Mouse (Mus musculus): ENCODE results near the gene Duoxa1. TPM values are rescaled to one million over a fixed set of nuclear protein-coding genes. Genes with fewer than 3 reads are reported as not detected.

Duoxa1 gene
- 0.32 TPM in 1 of 2 replicates, not detected in the other for polyA plus RNA-seq (2016; fragmentation: Nextera tagmentation; extraction: Ambion mirVana)

DNA sequence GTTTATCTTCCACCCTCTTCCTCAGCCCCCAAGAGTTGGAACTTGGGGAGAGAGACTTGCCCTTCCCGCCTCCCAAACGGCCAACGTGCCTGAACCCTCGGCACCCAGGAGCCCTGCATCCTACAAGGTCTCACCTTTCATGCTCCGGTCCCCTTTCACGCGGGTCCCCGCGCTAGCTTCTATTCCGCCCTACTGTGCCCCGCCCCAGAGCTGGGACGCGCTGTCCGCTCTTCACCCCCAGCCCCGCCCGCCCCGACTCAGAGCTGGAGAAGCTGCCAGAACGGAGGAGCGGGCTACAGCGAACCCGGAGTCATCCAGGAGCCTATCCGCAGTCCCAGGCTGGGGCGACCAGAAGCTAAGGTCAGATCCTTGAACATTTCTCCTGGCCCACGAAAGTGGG is at the start of gene Duoxa1:
Gene Duoxa1 (minus strand): TSS at position 195 of the 400 bp plus-strand sequence.
- H3K4me2 ChIP-seq (replicated peaks) = peak within 1 kb of the TSS; percentile 43
- H3K9ac ChIP-seq = no peak within 1 kb of the TSS
- no peak within 1 kb of the TSS for H3K27ac ChIP-seq
- peak within 1 kb of the TSS; percentile 22 for H3K4me3 ChIP-seq
- 0 out of 2 replicates have a peak, but pooled peaks have one; percentile 29 for ATAC-seq (ENCODE audit: low FRiP score)
- peaks cover 56% of the 10 kb centered on the region for H3K27me3 ChIP-seq
- peaks cover 10% of the 10 kb centered on the region for H3K4me1 ChIP-seq
- no peaks in the 10 kb centered on the region for H3K36me3 ChIP-seq
- WGBS = 4% methylated on average over 24 of the region's 24 CpGs
- H3K9me3 ChIP-seq (replicated peaks) = no peaks in the 10 kb centered on the region

DNA sequence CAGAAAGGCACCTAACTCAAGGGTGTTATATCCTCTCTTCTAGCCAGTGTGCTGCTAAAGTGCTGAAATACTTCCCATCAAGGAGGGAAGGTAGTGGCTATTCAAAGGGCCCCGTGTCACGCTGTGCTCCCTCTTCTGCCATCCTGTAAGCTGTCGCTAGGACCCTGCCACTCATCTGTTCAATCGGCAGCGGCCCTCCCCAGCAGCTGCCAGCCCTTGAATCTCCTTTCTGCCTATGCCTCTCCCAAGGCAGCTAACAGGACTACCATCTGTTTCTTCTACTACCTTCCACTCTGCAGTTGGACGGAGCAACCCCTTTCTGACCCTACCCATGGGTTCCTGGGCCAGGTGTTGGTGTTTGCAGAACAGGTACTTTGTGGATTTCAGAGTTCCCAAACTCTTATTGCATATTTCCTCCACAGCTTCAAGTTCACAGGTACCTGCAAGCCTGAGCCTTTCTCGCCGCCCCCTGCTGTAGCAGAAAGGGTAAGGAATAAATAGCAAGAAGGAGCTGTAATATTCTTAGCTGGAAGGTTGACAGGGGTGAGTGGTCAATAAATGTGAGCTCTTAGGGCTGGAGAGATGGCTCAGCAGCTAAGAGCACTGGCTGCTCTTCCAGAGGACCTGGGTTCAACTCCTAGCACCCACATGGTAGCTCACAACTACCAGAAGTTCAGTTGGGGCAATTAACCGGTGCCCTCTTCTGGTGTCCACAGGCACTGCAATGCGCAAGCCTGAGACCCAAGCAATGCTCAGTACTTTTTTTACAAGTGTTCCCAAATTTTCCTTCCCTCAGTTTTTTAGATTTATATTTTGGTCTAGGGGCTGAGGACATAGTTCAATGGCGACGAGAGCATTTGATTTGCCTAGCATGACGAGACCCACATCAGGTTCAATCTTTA is 49.3 kb upstream of the Duoxa1 start:
- H3K27me3 ChIP-seq = no peaks in the 10 kb centered on the region
- peaks cover 33% of the 10 kb centered on the region for H3K36me3 ChIP-seq
- no peak overlapping the region for H3K4me2 ChIP-seq (replicated peaks)
- WGBS = 84% methylated on average over 13 of the region's 13 CpGs
- peaks cover 38% of the 10 kb centered on the region for H3K4me1 ChIP-seq
- H3K9ac ChIP-seq = peak overlapping the region; percentile 32; the same call in 1 of the 2 replicates
- no peak overlapping the region for H3K4me3 ChIP-seq
- H3K27ac ChIP-seq = no peak overlapping the region
- no peaks in the 10 kb centered on the region for H3K9me3 ChIP-seq (replicated peaks)
- ATAC-seq (ENCODE audit: low FRiP score) = no peak

DNA sequence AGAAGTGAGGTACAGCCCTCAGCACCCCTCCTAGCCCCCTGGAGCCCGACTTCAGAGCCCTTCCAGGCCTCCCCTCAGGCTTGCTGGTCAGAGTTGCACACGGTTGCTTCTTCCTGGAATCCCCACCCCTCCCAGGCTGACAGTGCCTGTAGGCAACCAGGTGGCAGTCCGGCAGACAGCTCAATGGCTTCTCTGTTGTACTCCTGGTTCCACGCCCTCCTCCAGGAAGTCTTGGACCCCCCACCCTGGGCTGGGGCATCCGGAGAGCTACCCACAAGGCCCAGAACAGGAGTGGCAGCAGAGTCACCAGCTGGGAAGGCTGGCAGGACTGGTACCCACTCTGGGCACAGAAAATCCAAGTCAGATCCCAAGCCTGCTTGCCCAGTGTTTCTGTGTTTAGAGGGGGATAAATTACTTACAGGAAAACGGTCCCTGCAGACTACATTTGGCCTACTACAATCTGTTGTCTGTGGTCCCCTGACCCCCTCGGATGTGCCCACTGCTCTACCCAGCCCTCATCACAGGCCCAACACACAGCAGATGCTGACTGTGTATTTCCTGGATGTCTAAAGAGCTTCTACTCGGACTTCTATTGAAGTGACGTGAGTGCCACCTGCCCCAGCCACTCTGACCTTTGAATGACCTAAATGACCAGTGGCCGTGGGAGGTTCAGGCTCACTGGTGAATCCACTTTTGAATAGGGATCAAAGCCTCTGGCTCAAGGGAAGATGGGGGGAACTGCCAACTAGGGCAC is 48.5 kb upstream of the Duoxa1 start:
- no peak overlapping the region for H3K4me3 ChIP-seq
- no peak for ATAC-seq (ENCODE audit: low FRiP score)
- 63% methylated on average over 10 of the region's 10 CpGs for WGBS
- no peak overlapping the region for H3K4me2 ChIP-seq (replicated peaks)
- peaks cover 41% of the 10 kb centered on the region for H3K36me3 ChIP-seq
- no peaks in the 10 kb centered on the region for H3K27me3 ChIP-seq
- H3K9ac ChIP-seq = peak overlapping the region; percentile 32; the same call in 1 of the 2 replicates
- peaks cover 30% of the 10 kb centered on the region for H3K4me1 ChIP-seq
- H3K9me3 ChIP-seq (replicated peaks) = no peaks in the 10 kb centered on the region
- H3K27ac ChIP-seq = no peak overlapping the region

DNA sequence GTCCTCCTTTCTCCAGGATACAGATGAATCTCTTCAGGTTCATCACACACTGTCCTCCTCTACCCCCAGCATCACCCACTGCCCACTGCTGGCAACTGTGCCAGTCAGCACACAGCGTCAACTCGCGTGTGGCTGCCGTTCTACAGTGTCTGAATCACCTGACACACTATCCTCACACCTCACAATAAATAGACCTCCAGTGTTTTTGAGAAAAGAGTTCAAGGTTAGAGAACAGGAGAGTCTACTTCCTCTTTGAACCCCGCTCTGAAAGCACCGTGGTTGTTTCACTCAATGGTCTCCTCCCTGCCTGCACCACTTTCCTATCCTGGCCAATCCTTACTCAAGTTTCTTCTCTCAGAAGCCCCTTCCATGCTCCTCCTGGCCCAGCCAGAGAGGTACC is 47.7 kb upstream of the Duoxa1 start:
- Histone ChIP-seq H3K4me2 (replicated peaks) (no peak overlapping the region), H3K27ac (no peak overlapping the region), H3K27me3 (no peaks in the 10 kb centered on the region), H3K9ac (no peak overlapping the region), H3K4me3 (no peak overlapping the region), H3K36me3 (peaks cover 50% of the 10 kb centered on the region), H3K4me1 (peaks cover 24% of the 10 kb centered on the region), H3K9me3 (replicated peaks) (no peaks in the 10 kb centered on the region)
- no peak for ATAC-seq (ENCODE audit: low FRiP score)
- 89% methylated on average over 6 of the region's 6 CpGs for WGBS

DNA sequence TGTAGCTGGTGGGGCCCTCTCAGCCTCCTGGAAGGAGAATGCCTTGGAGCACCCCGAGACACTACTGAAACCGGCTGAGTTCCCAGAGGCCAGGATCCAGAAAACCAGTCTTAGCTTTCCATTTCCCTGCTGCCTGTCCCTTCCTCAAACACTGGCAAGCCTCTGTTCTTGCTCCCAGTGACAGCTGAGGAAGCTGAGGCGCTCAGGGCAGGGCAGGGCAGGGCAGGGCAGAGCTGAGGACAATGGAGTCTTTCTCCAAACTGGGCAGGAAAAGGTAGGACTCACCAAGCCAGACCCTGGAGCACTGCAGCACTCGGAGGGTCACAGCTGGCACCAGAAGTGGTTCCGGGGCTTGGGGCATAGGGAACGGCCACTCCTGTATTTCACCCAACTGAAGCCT is 46.8 kb upstream of the Duoxa1 start:
- Histone ChIP-seq H3K4me3 (no peak overlapping the region), H3K36me3 (peaks cover 50% of the 10 kb centered on the region), H3K4me2 (replicated peaks) (no peak overlapping the region), H3K27ac (no peak overlapping the region), H3K27me3 (no peaks in the 10 kb centered on the region), H3K9me3 (replicated peaks) (no peaks in the 10 kb centered on the region), H3K4me1 (peaks cover 20% of the 10 kb centered on the region), H3K9ac (no peak overlapping the region)
- WGBS = 88% methylated on average over 6 of the region's 6 CpGs
- no peak for ATAC-seq (ENCODE audit: low FRiP score)

DNA sequence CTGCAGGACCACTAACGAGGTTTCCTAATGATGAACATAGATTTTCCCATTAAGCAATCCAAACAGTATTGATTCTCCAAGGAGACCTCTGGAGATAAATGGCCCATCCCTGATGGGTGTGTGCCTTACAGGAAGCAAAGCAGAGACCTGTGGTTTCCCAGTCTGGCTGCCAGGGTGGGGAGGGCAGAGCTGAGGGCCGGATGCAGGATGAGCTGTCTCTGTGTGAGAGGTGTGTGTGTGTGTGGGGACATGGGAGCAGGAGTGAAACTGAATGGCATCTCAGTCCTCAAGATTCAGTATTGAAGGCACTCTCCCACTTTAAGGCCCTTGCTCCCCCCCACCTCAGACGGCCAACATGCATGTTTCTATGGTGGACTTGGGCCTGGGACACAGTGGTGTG is 42.7 kb upstream of the Duoxa1 start:
- Histone ChIP-seq H3K4me3 (no peak overlapping the region), H3K27me3 (no peaks in the 10 kb centered on the region), H3K36me3 (peaks cover 28% of the 10 kb centered on the region), H3K4me1 (peaks cover 44% of the 10 kb centered on the region), H3K9ac (no peak overlapping the region), H3K4me2 (replicated peaks) (no peak overlapping the region), H3K9me3 (replicated peaks) (no peaks in the 10 kb centered on the region), H3K27ac (no peak overlapping the region; the same call in 1 of the 2 replicates)
- ATAC-seq (ENCODE audit: low FRiP score) = no peak
- 84% methylated on average over 3 of the region's 3 CpGs for WGBS

DNA sequence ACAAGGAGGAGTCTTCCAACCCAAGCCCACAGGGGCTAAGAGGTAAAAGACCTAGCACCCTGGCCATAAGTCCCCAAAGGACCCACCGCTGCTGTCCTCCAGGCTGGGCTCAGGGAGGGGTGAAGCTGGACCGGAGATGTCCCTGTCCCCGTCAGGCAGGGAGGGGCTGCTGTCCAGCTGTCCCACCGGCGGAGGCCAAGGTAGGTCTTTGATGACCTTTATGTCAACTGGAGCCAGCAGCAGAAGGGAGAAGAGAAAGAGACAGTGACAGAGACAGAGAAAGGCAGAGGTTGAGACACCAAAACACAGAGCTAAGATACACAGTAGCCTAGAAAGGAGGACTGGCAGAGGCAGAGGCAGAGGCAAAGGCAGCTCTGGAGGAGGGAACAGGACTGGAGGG is 41.9 kb upstream of the Duoxa1 start:
- peaks cover 28% of the 10 kb centered on the region for H3K36me3 ChIP-seq
- H3K9ac ChIP-seq = no peak overlapping the region
- 88% methylated on average over 5 of the region's 5 CpGs for WGBS
- no peak overlapping the region for H3K4me3 ChIP-seq
- no peak overlapping the region for H3K27ac ChIP-seq
- no peaks in the 10 kb centered on the region for H3K9me3 ChIP-seq (replicated peaks)
- no peak for ATAC-seq (ENCODE audit: low FRiP score)
- H3K4me1 ChIP-seq = peaks cover 45% of the 10 kb centered on the region
- H3K4me2 ChIP-seq (replicated peaks) = no peak overlapping the region
- no peaks in the 10 kb centered on the region for H3K27me3 ChIP-seq

DNA sequence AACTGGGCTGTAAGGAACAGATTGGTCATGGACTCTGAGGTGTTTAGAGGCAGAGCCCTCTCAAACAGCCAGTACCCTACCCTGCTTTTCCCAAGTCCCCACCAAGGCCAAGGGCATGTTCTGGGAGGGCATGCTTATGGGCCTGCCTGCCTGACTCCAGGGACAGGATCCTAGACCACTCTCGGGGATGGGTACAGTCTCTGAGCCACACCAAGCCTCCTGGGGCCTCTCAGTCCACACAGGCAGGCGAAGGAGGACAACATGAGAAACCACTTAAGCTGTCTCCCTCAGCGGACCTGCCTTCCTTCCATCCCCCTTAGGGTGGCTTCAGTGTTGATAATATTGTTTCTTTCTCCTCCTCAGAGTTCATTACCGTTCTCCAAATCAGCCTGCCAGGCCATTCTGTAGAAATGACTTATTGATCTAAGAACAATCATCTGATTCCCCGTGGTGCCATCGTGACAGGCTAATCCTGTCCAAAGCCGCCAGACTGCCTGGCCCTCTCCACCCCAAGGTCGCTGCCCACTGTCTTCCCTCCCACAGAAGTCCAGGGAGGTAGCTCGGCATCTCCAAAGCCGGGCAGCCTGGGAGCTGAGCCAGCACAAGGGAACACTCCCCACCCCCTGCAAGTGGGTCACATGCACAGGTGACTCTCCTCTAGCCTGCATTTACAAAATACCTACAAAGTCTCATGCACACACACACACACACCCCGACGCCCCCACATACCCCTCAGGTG is 40.8 kb upstream of the Duoxa1 start:
- peaks cover 52% of the 10 kb centered on the region for H3K4me1 ChIP-seq
- H3K9me3 ChIP-seq (replicated peaks) = no peaks in the 10 kb centered on the region
- H3K4me2 ChIP-seq (replicated peaks) = no peak overlapping the region
- no peak for ATAC-seq (ENCODE audit: low FRiP score)
- WGBS = 62% methylated on average over 12 of the region's 12 CpGs
- H3K9ac ChIP-seq = no peak overlapping the region
- peak overlapping the region; percentile 66 for H3K27ac ChIP-seq
- no peaks in the 10 kb centered on the region for H3K27me3 ChIP-seq
- no peak overlapping the region for H3K4me3 ChIP-seq
- peaks cover 25% of the 10 kb centered on the region for H3K36me3 ChIP-seq

DNA sequence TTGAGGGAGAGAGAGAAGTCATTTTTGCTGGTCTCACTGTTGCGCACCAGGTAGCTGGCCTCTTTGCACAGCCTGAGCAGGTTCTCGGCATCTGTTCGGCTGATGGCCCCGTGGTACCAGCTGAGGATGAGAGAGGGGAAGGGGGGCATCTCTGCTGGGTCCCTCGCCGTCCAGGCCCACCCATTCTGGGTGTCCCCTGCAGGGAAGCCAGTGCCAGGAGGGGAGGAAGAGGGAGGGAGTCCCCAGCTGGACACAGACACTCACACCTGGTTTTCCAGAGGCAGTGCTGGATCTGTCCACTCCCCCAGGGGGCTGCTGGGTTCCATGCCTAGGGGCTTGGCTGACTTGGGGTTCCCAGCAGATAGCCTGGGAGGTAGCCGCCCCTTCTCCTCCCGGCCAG is 40.2 kb upstream of the Duoxa1 start:
- no peak overlapping the region for H3K4me2 ChIP-seq (replicated peaks)
- H3K9me3 ChIP-seq (replicated peaks) = no peaks in the 10 kb centered on the region
- H3K4me1 ChIP-seq = peaks cover 57% of the 10 kb centered on the region
- H3K4me3 ChIP-seq = no peak overlapping the region
- WGBS = 84% methylated on average over 8 of the region's 8 CpGs
- no peak for ATAC-seq (ENCODE audit: low FRiP score)
- H3K9ac ChIP-seq = no peak overlapping the region
- peaks cover 21% of the 10 kb centered on the region for H3K36me3 ChIP-seq
- peak overlapping the region; percentile 66 for H3K27ac ChIP-seq
- no peaks in the 10 kb centered on the region for H3K27me3 ChIP-seq

DNA sequence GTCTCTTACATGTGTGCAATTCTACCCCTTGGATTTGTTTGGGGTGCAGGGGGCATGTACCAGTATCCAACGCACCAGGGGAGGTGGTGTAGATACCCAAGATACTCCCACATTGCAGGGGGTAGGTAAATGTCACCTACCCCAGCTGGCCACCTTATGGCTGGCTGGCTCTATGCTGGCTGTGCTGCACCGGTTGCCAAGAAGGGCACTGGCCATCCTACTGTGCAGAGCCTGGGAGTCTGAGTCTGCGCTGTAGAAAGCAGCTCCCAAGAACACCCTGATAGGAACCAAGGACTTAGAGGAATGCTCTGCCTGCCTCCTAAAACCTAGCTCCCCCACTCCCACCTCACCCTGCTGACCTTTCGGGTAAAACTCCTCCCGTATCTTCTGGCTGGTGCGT is 39.5 kb upstream of the Duoxa1 start:
- Histone ChIP-seq H3K27ac (peak overlapping the region; percentile 87), H3K4me3 (no peak overlapping the region), H3K4me1 (peaks cover 60% of the 10 kb centered on the region), H3K4me2 (replicated peaks) (no peak overlapping the region), H3K9ac (no peak overlapping the region), H3K9me3 (replicated peaks) (no peaks in the 10 kb centered on the region), H3K36me3 (peaks cover 18% of the 10 kb centered on the region), H3K27me3 (no peaks in the 10 kb centered on the region)
- 82% methylated on average over 6 of the region's 6 CpGs for WGBS
- no peak for ATAC-seq (ENCODE audit: low FRiP score)

DNA sequence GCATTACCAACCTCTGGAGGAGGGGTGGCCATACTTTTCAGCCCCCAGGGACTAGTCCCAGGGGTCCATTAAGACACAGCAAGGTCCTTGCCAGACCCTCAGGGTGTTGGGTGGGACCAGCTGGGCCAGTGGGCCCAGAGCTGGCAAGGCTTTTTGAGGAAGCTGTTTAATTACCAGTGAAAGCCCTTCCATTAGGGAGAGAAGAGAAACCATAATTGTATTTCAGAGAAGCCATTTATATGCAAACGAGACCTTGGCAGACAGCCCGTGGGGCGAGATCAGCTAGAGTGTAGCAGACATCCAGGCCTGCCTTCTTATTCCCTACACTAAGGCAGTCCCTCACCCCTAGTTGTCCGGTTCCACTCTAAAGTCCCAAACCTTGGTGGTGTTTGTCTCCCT is 38.4 kb upstream of the Duoxa1 start:
- ATAC-seq (ENCODE audit: low FRiP score) = peak; percentile 51
- Histone ChIP-seq H3K4me1 (peaks cover 64% of the 10 kb centered on the region), H3K9ac (no peak overlapping the region), H3K4me3 (no peak overlapping the region), H3K4me2 (replicated peaks) (no peak overlapping the region), H3K27ac (peak overlapping the region; percentile 87), H3K27me3 (no peaks in the 10 kb centered on the region), H3K9me3 (replicated peaks) (no peaks in the 10 kb centered on the region), H3K36me3 (peaks cover 8% of the 10 kb centered on the region)
- WGBS = 28% methylated on average over 4 of the region's 4 CpGs
